Mouse (Mus musculus): Measurements from ENCODE around the gene Palm3.

Palm3 gene

GRCm38 (mm10) chr8:84025863-84026262 lies 4.6 kb downstream of the Palm3 start:
- no peak for DNase-seq

- DNase-seq, result no peak
Observed at GRCm38 (mm10) chr8:84027449-84027848, 6.2 kb downstream of the Palm3 start.

- DNase-seq, result no peak
Observed at GRCm38 (mm10) chr8:84029272-84029671, 8.0 kb downstream of the Palm3 start.

- DNase-seq, result no peak
Observed at GRCm38 (mm10) chr8:84032777-84033176, 11.5 kb downstream of the Palm3 start.

- no peak for DNase-seq
Observed at GRCm38 (mm10) chr8:84038015-84038414, 16.7 kb downstream of the Palm3 start.

- DNase-seq, result peak; percentile 69 to 78
Observed at GRCm38 (mm10) chr8:84039050-84039449, 17.8 kb downstream of the Palm3 start.

GRCm38 (mm10) chr8:84042066-84042947 lies 21.0 kb downstream of the Palm3 start, which contains the start of gene Il27ra:
Il27ra (minus strand) TSS chr8:84042589.
- peak; percentile 28 to 43 for DNase-seq

- DNase-seq, result no peak
Observed at GRCm38 (mm10) chr8:84042948-84043342, 21.7 kb downstream of the Palm3 start.

- DNase-seq, result no peak
Observed at GRCm38 (mm10) chr8:84044103-84044502, 22.8 kb downstream of the Palm3 start.

- DNase-seq, result no peak
Observed at GRCm38 (mm10) chr8:84044900-84045299, 23.6 kb downstream of the Palm3 start, which contains the start of gene Rln3. Rln3 (minus strand) TSS chr8:84045000.

- DNase-seq, result no peak
Observed at GRCm38 (mm10) chr8:84046505-84046904, 25.2 kb downstream of the Palm3 start.

- DNase-seq, result no peak
Observed at GRCm38 (mm10) chr8:84048171-84048570, 26.9 kb downstream of the Palm3 start.

- no peak for DNase-seq
Observed at GRCm38 (mm10) chr8:84052746-84053145, 31.5 kb downstream of the Palm3 start.

GRCm38 (mm10) chr8:84053229-84053628 lies 32.0 kb downstream of the Palm3 start:
- DNase-seq, result no peak

- DNase-seq, result no peak
Observed at GRCm38 (mm10) chr8:84057827-84058226, 36.6 kb downstream of the Palm3 start.

- DNase-seq, result no peak
Observed at GRCm38 (mm10) chr8:84059226-84059625, 38.0 kb downstream of the Palm3 start.

- no peak for DNase-seq
Observed at GRCm38 (mm10) chr8:84060245-84060644, 39.0 kb downstream of the Palm3 start.

- DNase-seq, result no peak
Observed at GRCm38 (mm10) chr8:84063861-84064610, 42.8 kb downstream of the Palm3 start.

- no peak for DNase-seq
Observed at GRCm38 (mm10) chr8:84065037-84065436, 43.8 kb downstream of the Palm3 start, which contains the start of gene Gm10643. Gm10643 (minus strand) TSS chr8:84065137.

- DNase-seq, result no peak
Observed at GRCm38 (mm10) chr8:84065457-84066072, 44.3 kb downstream of the Palm3 start.

- peak; percentile 96 to 100 for DNase-seq
Observed at GRCm38 (mm10) chr8:84066291-84066930, 45.1 kb downstream of the Palm3 start, which contains the start of gene Rfx1. Rfx1 (plus strand) TSS chr8:84066834.

GRCm38 (mm10) chr8:84067047-84067573 lies 45.8 kb downstream of the Palm3 start:
- peak; percentile 92 to 97 for DNase-seq

All from cerebellum, adult 18-20 months (tissue).